Mouse (Mus musculus) A20 (cell line): ENCODE data around the gene Gm10799.

Experiments
- DNase-seq: peaks from one replicate; pipeline ENCODE4 v3.0.0-alpha.2; 2011; ENCODE audit warnings: low read depth, low spot score

Gm10799 gene

DNA sequence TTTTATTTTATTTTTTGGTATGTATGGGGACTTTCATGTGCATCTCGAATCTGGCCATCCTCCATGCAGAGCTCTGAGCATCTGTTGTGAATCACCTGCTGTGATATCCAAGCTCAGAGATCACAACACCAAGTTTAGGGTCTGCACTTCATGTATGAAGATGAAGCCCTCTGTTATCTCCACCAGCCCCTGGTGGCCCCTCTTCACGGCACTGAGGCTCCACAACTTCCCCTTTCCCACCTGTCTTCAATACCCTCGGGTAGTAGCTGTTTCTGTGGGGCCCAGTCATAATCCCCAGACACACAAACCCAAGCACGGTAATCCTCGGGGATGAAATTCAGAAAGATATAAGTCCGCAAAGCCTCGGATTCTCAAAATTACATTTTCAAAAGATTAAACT lies 45.3 kb downstream of the Gm10799 start:
- no peak for DNase-seq
